Mouse (Mus musculus) testis, adult 2 months (tissue): ENCODE measurements around the gene Tbl1x.

Experiments
- CTCF ChIP-seq: fragments of 200-500 bp; IDR thresholded peaks from 2 replicates; pipeline ENCODE4 v1.5.1; 2012; ENCODE audit warnings: low read depth, mild to moderate bottlenecking, inconsistent platforms, low read length, moderate library complexity; ENCODE audit not compliant: control insufficient read depth, insufficient read depth, insufficient replicate concordance
- POLR2A ChIP-seq: fragments of 200-500 bp; IDR thresholded peaks from 2 replicates; pipeline ENCODE4 v1.6.1; 2012; ENCODE audit warnings: low read depth, mild to moderate bottlenecking, inconsistent platforms, low read length, moderate library complexity; ENCODE audit not compliant: control insufficient read depth

GRCm38 (mm10) chrX:77518929-77519328 lies 8.1 kb downstream of the Tbl1x start:
- TF ChIP-seq CTCF (no peak), POLR2A (no peak)
